Mouse (Mus musculus) frontal cortex, postnatal 36 days (tissue): Measurements from ENCODE around the gene Vtcn1.
"Not testable (repeated sequence)": the region's sequence is repeated elsewhere in the genome, so short reads cannot be mapped to it uniquely, and the experiment has no call there.

Source experiments
- DNase-seq, 2 experiments: peaks; one replicate each; pipeline ENCODE4 v3.0.0; 2022; ENCODE audit warnings: low spot score in 2 of 2

Vtcn1 gene

GRCm38 (mm10) chr3:100825225-100825965 is at the start of gene Vtcn1:
Gene Vtcn1 (plus strand): TSS chr3:100825459.
- no peak for DNase-seq

GRCm38 (mm10) chr3:100776967-100777366 is 48.3 kb upstream of the Vtcn1 start:
- DNase-seq = no peak

GRCm38 (mm10) chr3:100777568-100777967 is 47.7 kb upstream of the Vtcn1 start:
- no peak for DNase-seq

- DNase-seq = no peak
Observed at GRCm38 (mm10) chr3:100786076-100786475, 39.2 kb upstream of the Vtcn1 start.

GRCm38 (mm10) chr3:100791670-100792069 is 33.6 kb upstream of the Vtcn1 start:
- no peak for DNase-seq

- no peak for DNase-seq
Observed at GRCm38 (mm10) chr3:100793345-100793744, 31.9 kb upstream of the Vtcn1 start.

- no peak for DNase-seq
Observed at GRCm38 (mm10) chr3:100796571-100796970, 28.7 kb upstream of the Vtcn1 start.

GRCm38 (mm10) chr3:100797166-100798145 is 27.8 kb upstream of the Vtcn1 start:
- no peak for DNase-seq

- DNase-seq = no peak
Observed at GRCm38 (mm10) chr3:100798872-100799422, 26.3 kb upstream of the Vtcn1 start.

- no peak for DNase-seq
Observed at GRCm38 (mm10) chr3:100804975-100805374, 20.3 kb upstream of the Vtcn1 start.

GRCm38 (mm10) chr3:100805925-100806324 is 19.3 kb upstream of the Vtcn1 start:
- DNase-seq = no peak

GRCm38 (mm10) chr3:100810461-100810860 is 14.8 kb upstream of the Vtcn1 start:
- DNase-seq = no peak

- DNase-seq = no peak
Observed at GRCm38 (mm10) chr3:100811836-100812235, 13.4 kb upstream of the Vtcn1 start.

- not testable (repeated sequence) for DNase-seq
Observed at GRCm38 (mm10) chr3:100815490-100815889, 9.8 kb upstream of the Vtcn1 start.

- DNase-seq = no peak
Observed at GRCm38 (mm10) chr3:100818709-100819108, 6.5 kb upstream of the Vtcn1 start.

GRCm38 (mm10) chr3:100819571-100819970 is 5.7 kb upstream of the Vtcn1 start:
- DNase-seq = no peak

- no peak for DNase-seq
Observed at GRCm38 (mm10) chr3:100820852-100821251, 4.4 kb upstream of the Vtcn1 start.

GRCm38 (mm10) chr3:100821276-100821675 is 4.0 kb upstream of the Vtcn1 start:
- DNase-seq = no peak

GRCm38 (mm10) chr3:100843784-100844183 is 18.5 kb downstream of the Vtcn1 start:
- no peak for DNase-seq

- DNase-seq = no peak
Observed at GRCm38 (mm10) chr3:100844366-100844765, 19.1 kb downstream of the Vtcn1 start.

- no peak for DNase-seq
Observed at GRCm38 (mm10) chr3:100848348-100848747, 23.1 kb downstream of the Vtcn1 start.

- no peak for DNase-seq
Observed at GRCm38 (mm10) chr3:100850468-100850867, 25.2 kb downstream of the Vtcn1 start.
